Mouse (Mus musculus): ENCODE measurements around the gene Tex33. TPM values are rescaled to one million over a fixed set of nuclear protein-coding genes. Genes with fewer than 3 reads are reported as not detected.
"Not testable (repeated sequence)": the region's sequence is repeated elsewhere in the genome, so short reads cannot be mapped to it uniquely, and the experiment has no call there.

Tex33 gene
- polyA plus RNA-seq, 1 experiment from 2014 or later = not detected

DNA sequence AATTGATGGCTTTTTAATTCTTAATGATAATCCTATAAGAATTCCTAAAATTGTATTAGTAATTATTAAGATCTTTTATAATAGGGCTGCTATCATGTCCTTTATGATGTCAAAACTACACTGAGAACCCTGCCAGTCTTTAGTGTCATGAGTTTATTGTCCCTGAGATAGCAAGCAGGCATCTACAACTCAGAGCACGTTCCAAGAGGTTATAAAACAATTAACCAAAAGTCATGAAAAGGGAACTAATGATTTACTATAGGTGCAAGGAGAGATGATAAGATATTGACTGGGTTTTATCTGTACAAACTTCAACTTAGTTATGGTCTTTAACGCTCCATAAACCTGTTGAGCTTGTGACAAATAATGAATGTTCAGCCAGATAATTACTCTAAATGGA lies 29.8 kb downstream of the Tex33 start:
- Histone ChIP-seq H3K36me3 (replicated peaks; ENCODE audit: insufficient read depth, low read length) (no peaks in the 10 kb centered on the region), H3K4me3 (ENCODE audit: low read depth, low read length) (no peak overlapping the region), H3K27me3 (ENCODE audit: insufficient read depth, low read length) (no peaks in the 10 kb centered on the region), H3K27ac (ENCODE audit: low read depth) (no peak overlapping the region), H3K9me3 (ENCODE audit: low read length) (peaks cover 4% of the 10 kb centered on the region), H3K9ac (replicated peaks) (no peak overlapping the region), H3K4me1 (ENCODE audit: insufficient read depth) (peaks cover 21% of the 10 kb centered on the region; the same call in 1 of the 2 replicates), H3K4me2 (ENCODE audit: low read depth, low read length) (no peak overlapping the region)
- TF ChIP-seq CTCF (IDR thresholded peaks at IDR 0.05; ENCODE audit: low read depth) (no peak), EP300 (IDR thresholded peaks at IDR 0.05; ENCODE audit: low read depth) (no peak)
- DNase-seq = no peak
- WGBS (ENCODE audit: insufficient replicate concordance) = 53% methylated on average over 2 of the region's 2 CpGs
- ATAC-seq = no peak

DNA sequence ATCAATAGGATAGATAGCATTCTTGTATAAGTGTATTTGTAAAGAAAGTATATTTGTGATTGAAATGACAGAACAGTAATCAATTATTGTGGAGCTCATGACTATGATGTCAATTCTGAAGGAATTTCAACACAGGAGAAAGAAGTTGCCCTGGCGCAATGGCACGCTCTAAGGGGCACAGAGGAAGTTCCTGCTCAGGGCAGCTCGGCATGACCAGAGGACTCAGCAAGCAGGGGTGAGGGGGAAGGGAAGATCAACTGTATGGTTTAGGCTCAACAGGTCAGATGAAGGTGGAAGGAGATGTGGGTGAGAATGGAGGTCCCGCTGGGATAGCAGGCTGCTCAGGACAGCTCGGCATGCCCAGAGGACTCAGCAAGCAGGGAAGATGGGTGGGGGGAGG lies 40.2 kb downstream of the Tex33 start:
- WGBS (ENCODE audit: insufficient replicate concordance) = 61% methylated on average over 5 of the region's 5 CpGs
- Histone ChIP-seq H3K36me3 (replicated peaks; ENCODE audit: insufficient read depth, low read length) (no peaks in the 10 kb centered on the region), H3K4me1 (ENCODE audit: insufficient read depth) (peaks cover 3% of the 10 kb centered on the region; the same call in 1 of the 2 replicates), H3K4me2 (ENCODE audit: low read depth, low read length) (no peak overlapping the region), H3K4me3 (ENCODE audit: low read depth, low read length) (no peak overlapping the region), H3K27me3 (ENCODE audit: insufficient read depth, low read length) (no peaks in the 10 kb centered on the region), H3K9ac (replicated peaks) (no peak overlapping the region), H3K27ac (ENCODE audit: low read depth) (no peak overlapping the region), H3K9me3 (ENCODE audit: low read length) (no peaks in the 10 kb centered on the region)
- no peak for TF ChIP-seq EP300 (IDR thresholded peaks at IDR 0.05; ENCODE audit: low read depth)
- no peak for TF ChIP-seq CTCF (IDR thresholded peaks at IDR 0.05; ENCODE audit: low read depth)
- no peak for DNase-seq
- ATAC-seq = no peak

DNA sequence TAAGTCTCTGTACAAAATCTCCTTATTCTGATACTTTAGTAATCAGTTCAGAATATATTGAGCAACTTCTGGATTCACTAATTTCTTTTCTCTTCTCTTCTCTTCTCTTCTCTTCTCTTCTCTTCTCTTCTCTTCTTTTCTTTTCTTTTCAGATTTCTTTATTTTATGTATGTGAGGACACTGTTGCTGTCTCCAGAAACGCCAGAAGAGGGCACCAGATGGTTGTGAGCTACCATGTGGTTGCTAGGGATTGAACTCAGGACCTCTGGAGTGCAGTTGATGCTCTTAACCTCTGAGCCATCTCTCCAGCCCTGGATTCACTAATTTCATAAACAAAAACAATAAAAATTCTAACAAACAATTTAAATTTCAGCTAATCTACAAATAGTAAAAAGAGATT lies 40.8 kb downstream of the Tex33 start:
- peak; percentile 62 for DNase-seq
- Histone ChIP-seq H3K4me2 (ENCODE audit: low read depth, low read length) (no peak overlapping the region), H3K9me3 (ENCODE audit: low read length) (no peaks in the 10 kb centered on the region), H3K27ac (ENCODE audit: low read depth) (no peak overlapping the region), H3K9ac (replicated peaks) (no peak overlapping the region), H3K4me3 (ENCODE audit: low read depth, low read length) (no peak overlapping the region), H3K27me3 (ENCODE audit: insufficient read depth, low read length) (no peaks in the 10 kb centered on the region), H3K4me1 (ENCODE audit: insufficient read depth) (peaks cover 3% of the 10 kb centered on the region; the same call in 1 of the 2 replicates), H3K36me3 (replicated peaks; ENCODE audit: insufficient read depth, low read length) (no peaks in the 10 kb centered on the region)
- TF ChIP-seq CTCF (IDR thresholded peaks at IDR 0.05; ENCODE audit: low read depth) (peak; percentile 80), EP300 (IDR thresholded peaks at IDR 0.05; ENCODE audit: low read depth) (no peak)
- peak; percentile 57; the same call in 1 of the 2 replicates for ATAC-seq
- 0% methylated on average over 1 of the region's 1 CpGs for WGBS (ENCODE audit: insufficient replicate concordance)

DNA sequence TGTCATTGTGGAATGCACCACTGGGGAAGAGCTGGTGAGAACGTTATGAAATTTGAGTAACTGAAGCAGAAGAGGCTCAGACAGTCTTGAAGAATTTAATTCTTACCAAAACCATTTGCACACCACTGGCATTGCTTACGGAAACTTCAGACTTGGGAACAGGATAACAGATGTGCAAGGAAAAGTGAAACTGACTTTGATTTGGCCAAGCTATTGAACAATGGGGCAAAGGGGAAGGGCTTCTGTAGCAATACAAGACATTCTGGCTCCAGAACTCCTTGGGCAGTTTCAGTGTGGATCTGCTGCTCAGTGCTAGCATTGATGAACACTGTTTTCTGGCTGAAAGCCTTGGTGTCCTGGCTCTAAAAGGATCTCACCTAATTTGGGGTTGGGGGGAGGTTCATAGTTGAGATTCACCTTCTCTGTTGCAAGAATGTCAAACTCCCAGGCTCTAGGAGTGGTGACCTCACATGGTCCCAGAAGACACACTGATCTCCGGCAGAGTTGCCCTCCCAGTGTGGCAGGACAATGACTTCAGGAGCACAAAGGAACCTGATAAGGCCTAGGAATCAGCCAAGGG lies 44.0 kb downstream of the Tex33 start:
- H3K4me3 ChIP-seq (ENCODE audit: low read depth, low read length) = no peak overlapping the region
- H3K4me1 ChIP-seq (ENCODE audit: insufficient read depth) = peaks cover 3% of the 10 kb centered on the region; the same call in 1 of the 2 replicates
- no peak for ATAC-seq
- TF ChIP-seq CTCF (IDR thresholded peaks at IDR 0.05; ENCODE audit: low read depth) (no peak), EP300 (IDR thresholded peaks at IDR 0.05; ENCODE audit: low read depth) (no peak)
- H3K27ac ChIP-seq (ENCODE audit: low read depth) = no peak overlapping the region
- WGBS (ENCODE audit: insufficient replicate concordance) = 53% methylated on average over 3 of the region's 3 CpGs
- no peak overlapping the region for H3K9ac ChIP-seq (replicated peaks)
- no peaks in the 10 kb centered on the region for H3K27me3 ChIP-seq (ENCODE audit: insufficient read depth, low read length)
- H3K4me2 ChIP-seq (ENCODE audit: low read depth, low read length) = no peak overlapping the region
- no peak for DNase-seq
- H3K36me3 ChIP-seq (replicated peaks; ENCODE audit: insufficient read depth, low read length) = no peaks in the 10 kb centered on the region
- no peaks in the 10 kb centered on the region for H3K9me3 ChIP-seq (ENCODE audit: low read length)

DNA sequence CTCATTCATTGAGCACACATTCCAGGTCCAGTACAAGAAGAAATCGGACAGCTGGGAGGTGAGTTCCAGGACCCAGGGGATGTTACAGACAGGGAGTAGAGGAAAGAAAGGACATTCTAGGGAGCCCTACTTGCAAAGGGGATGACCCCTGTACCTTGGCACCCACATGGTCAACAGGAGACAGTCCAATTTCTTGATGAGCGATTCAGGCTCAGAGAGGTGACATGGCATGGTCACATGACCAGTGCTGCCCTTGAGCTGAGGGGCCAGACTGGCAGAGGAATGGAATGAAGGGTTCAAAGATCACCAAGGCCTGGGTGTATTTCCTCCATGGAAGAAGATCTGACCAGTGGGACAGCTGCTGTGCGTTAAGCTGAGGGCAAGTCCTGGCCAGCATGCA lies 51.1 kb downstream of the Tex33 start:
- no peak overlapping the region for H3K9ac ChIP-seq (replicated peaks)
- H3K27me3 ChIP-seq (ENCODE audit: insufficient read depth, low read length) = no peaks in the 10 kb centered on the region
- H3K4me1 ChIP-seq (ENCODE audit: insufficient read depth) = peaks cover 16% of the 10 kb centered on the region
- ATAC-seq (no peak), DNase-seq (no peak)
- no peak overlapping the region for H3K4me3 ChIP-seq (ENCODE audit: low read depth, low read length)
- H3K4me2 ChIP-seq (ENCODE audit: low read depth, low read length) = no peak overlapping the region
- no peaks in the 10 kb centered on the region for H3K9me3 ChIP-seq (ENCODE audit: low read length)
- H3K36me3 ChIP-seq (replicated peaks; ENCODE audit: insufficient read depth, low read length) = no peaks in the 10 kb centered on the region; the same call in 1 of the 2 replicates
- WGBS (ENCODE audit: insufficient replicate concordance) = 69% methylated on average over 3 of the region's 3 CpGs
- TF ChIP-seq CTCF (IDR thresholded peaks at IDR 0.05; ENCODE audit: low read depth) (no peak), EP300 (IDR thresholded peaks at IDR 0.05; ENCODE audit: low read depth) (no peak)
- H3K27ac ChIP-seq (ENCODE audit: low read depth) = no peak overlapping the region

DNA sequence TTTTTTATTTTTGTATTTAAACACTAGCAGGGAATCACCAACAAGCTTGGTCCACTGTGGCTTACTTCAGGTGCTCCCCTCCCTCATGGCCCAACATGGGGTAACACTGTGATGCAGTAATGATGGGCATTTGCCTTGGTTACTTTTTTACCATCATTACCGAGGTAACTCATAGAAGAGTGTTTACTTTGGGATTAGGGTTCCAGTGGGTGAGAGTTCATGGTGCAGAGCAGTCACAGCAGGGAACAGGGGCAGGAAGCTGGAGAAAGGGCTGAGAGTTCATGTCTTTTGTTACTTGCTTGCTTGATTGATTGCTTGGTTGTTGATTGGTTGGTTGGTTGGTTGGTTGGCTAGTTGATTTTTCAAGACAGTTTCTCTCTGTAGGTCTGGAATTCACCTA lies 52.0 kb downstream of the Tex33 start:
- Histone ChIP-seq H3K4me2 (ENCODE audit: low read depth, low read length) (no peak overlapping the region), H3K27me3 (ENCODE audit: insufficient read depth, low read length) (no peaks in the 10 kb centered on the region), H3K9ac (replicated peaks) (no peak overlapping the region), H3K9me3 (ENCODE audit: low read length) (no peaks in the 10 kb centered on the region), H3K4me3 (ENCODE audit: low read depth, low read length) (no peak overlapping the region), H3K27ac (ENCODE audit: low read depth) (0 out of 2 replicates have a peak overlapping the region, but pooled peaks have one; percentile 30), H3K36me3 (replicated peaks; ENCODE audit: insufficient read depth, low read length) (no peaks in the 10 kb centered on the region; the same call in 1 of the 2 replicates), H3K4me1 (ENCODE audit: insufficient read depth) (peaks cover 16% of the 10 kb centered on the region)
- peak; percentile 8; the same call in 1 of the 2 replicates for ATAC-seq
- TF ChIP-seq CTCF (IDR thresholded peaks at IDR 0.05; ENCODE audit: low read depth) = no peak
- TF ChIP-seq EP300 (IDR thresholded peaks at IDR 0.05; ENCODE audit: low read depth) = no peak
- DNase-seq = no peak
- WGBS (ENCODE audit: insufficient replicate concordance) = 26% methylated on average over 1 of the region's 1 CpGs

DNA sequence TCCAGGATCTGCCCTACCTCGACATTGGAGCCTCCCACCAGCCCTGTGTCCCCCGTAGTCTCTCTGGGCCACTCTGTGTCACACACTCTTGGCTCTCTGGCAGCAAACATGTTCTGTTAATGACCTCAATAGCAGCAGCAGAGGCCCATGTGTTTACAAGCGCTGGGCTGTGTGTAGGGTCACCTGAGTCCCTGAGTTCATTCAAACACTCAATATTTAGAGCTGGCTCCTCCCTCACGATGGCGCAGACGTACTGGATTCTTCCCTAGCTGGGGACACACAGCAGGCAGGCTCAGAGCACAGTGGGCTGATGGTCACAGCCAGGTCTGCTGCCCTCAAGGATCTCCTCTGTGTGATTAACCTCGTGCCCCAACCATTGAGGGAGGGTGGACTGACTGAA lies 54.8 kb downstream of the Tex33 start:
- H3K27me3 ChIP-seq (ENCODE audit: insufficient read depth, low read length); H3K9ac ChIP-seq (replicated peaks); H3K4me3 ChIP-seq (ENCODE audit: low read depth, low read length); H3K4me2 ChIP-seq (ENCODE audit: low read depth, low read length); H3K9me3 ChIP-seq (ENCODE audit: low read length); H3K36me3 ChIP-seq (replicated peaks; ENCODE audit: insufficient read depth, low read length): not testable (repeated sequence)
- DNase-seq (peak; percentile 57), ATAC-seq (peak; percentile 87)
- Histone ChIP-seq H3K4me1 (ENCODE audit: insufficient read depth) (peaks cover 16% of the 10 kb centered on the region), H3K27ac (ENCODE audit: low read depth) (peak overlapping the region; percentile 51; the same call in 1 of the 2 replicates)
- WGBS (ENCODE audit: insufficient replicate concordance) = 59% methylated on average over 6 of the region's 7 CpGs
